Mouse (Mus musculus) adrenal gland, postnatal 10 days (tissue): ENCODE measurements around the gene Xdh. TPM values are rescaled to one million over a fixed set of nuclear protein-coding genes. Genes with fewer than 3 reads are reported as not detected.

ENCODE experiments used
- DNase-seq: peaks from one replicate; pipeline ENCODE4 v3.0.0; 2021; ENCODE audit warnings: mixed read lengths
- long read RNA-seq, 2 experiments: library from polyadenylated mRNA; stranded (forward); transcript quantifications; one replicate each; pipeline ENCODE4 v2.0.0; 2021
- total RNA-seq, 2 experiments: library from RNA; stranded (reverse); gene quantifications; 2 replicates each; pipeline ENCODE4 v1.2.3; 2021

The Xdh gene
- 100 to 1,000 TPM in 1 of 2 experiments, 10 to 100 TPM in 1; 55.9 to 125 TPM for total RNA-seq
- long read RNA-seq, experiment 1, full-length matches to known transcripts: 20 of 44 reads
- long read RNA-seq, experiment 1, partial matches to known transcripts: 20 of 44 reads
- long read RNA-seq, experiment 1, other reads (novel, unspliced or antisense): 4 of 44 reads
- long read RNA-seq, experiment 2, full-length matches to known transcripts: 21 of 32 reads
- long read RNA-seq, experiment 2, partial matches to known transcripts: 4 of 32 reads
- long read RNA-seq, experiment 2, other reads (novel, unspliced or antisense): 7 of 32 reads

DNA sequence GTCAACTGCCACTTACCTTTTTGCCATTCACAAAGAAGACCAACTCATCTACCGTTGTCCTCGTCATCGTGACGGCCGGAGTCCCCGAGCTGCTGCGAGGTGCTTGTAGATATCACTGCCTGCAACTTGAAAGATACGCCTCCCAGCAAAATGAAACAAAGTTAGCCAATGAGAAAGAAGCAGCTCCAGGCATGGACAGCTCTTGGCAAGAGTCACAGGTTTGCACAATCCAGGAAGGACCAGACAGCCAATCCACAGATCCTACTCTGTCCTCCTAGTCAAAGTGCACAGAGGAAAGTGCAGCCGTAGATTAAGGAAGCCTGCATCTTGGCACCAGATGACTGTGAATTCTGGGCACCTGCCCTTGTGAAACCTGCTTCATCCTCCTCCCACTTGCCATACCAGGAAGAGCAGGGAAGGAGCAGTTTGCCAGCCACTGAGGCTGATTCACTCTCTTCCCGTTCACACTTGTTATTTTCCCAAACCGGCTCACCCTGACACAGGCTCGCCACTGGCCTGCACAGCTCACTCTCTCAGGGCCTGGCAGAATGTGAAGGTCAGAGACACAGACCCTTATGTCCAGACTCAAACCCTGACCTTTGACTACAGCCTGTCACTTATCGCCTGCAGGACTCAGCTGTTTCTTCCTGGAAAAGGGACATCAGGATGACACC, at the start of gene Xdh:
TSS of gene Xdh (minus strand) at position 135 of the 674 bp plus-strand sequence.
- peak; percentile 78 for DNase-seq

DNA sequence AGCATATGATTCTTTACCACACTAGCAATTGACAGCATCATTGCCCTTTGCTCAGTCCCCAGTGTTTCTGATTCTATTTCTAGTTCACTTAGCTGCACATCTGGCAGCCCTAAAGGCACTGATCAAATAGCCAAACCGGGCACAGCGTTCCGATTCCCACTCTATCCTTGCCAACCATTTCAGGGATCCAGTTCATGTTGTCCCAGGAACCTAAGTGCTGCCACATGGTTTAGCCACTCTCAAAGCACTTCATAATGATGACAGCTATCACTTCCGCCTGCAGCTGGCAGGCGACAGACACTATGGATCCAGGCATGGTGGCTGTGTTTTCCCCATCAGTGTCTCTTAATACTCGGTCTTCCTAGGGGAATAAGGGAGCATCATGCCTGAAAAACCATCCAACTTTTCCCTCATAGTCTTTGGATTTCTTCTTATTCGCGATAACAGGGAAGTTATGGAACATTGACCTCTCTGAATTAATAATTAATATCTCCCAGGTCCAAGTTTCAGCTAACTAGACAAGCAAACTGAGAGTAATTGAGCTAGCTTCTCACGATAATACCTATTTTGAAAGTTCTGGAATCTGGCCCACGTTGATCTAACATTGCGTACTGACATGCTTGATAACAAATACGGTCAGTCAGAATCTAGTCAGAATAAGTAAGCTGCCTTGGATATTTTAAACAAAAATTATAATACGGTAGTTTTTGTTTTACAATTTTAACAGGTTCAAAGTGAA, 46.1 kb upstream of the Xdh start:
- DNase-seq: no peak

DNA sequence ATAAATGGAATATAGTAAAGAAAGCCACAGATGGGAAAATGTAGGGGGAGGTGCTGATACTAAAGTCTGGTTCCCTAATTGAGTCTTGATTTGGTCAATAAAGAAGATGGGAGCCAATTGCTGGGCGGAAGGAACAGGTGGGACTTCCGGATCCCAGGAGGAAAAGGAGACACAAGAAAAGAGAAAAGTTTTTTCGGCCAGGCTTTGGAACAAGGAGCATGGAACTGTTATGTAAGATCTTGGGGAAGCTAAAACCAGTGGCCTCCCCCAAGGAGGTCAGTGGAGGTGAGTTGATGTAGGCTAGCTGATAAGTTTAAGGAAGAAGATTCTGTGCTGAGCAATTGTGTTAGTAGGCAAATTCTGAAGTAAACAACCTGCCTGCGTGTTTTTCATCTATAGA, 41.3 kb upstream of the Xdh start:
- no peak for DNase-seq

DNA sequence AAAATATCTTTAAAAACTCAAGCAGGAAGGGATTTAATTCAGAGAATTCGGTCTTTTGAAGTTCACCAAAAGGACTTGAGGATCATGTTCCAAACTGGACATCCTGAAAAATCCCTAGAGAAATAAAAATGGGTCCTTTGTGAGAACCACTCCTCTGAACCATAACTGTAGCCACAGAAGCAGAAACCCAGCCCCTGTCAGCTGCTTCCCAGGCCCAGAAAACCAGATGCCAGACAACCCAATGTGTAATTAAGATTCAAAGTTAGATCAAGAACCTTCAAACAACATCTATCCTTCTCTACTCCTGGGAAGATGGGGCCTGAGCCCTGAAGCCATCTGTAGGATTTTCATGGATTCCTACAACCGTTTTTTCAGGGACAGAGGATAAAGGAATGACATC, 36.6 kb upstream of the Xdh start:
- DNase-seq: no peak

DNA sequence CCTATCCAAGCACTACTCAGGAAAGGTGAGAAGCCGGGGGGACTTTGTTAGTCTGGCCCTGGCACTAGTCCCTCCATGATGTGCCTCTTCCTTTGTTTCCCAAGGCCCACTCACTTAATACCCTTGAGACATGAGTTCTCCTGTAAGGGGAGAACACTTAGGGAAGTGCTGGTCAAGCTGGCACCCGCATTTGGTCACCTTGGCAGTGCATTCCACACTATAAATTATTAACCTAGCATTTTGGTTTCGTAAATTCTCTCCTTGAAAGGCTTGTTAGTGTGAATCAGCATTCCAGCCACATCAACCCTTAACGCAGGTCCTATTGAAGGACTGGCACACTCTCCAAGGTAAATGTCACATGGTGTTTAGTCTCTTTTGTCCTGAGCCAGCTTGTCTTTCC, 35.9 kb upstream of the Xdh start:
- no peak for DNase-seq

DNA sequence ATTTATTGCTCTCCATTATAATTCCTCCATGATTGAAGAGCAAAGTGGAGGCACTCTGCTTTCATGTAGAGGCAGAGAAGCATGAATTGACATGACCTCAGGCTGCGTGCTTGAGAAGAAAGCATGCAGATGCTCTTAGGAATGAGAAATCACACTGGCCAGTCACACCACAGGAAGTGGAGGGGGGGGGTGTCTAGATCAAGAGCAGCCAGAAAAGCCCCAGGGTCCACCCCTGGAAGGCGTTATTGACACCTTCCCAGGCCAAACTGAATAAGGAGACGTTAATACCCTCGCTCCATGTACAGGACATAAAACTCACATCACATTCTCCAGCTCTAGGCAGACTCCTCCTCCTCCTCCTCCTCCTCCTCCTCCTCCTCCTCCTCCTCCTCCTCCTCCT, 34.5 kb upstream of the Xdh start:
- DNase-seq: no peak

DNA sequence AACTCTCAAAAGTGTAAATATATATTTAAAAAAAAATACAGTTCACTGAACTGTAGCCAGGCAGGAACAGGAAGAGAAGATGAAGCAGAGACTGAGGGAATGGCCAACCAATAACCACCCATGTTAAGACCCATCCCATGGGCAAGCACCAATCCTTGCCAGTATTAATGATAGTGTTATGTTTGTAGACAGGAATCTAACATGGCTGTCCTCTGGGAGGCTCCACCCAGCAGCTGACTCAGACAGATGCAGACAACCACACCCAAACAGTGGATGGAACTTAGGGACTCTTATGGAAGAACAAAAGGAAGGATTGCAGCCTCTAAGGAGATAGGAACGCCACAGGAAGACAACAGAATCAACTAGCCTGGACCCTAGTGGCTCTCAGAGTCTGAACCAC, 32.9 kb upstream of the Xdh start:
- DNase-seq: no peak

DNA sequence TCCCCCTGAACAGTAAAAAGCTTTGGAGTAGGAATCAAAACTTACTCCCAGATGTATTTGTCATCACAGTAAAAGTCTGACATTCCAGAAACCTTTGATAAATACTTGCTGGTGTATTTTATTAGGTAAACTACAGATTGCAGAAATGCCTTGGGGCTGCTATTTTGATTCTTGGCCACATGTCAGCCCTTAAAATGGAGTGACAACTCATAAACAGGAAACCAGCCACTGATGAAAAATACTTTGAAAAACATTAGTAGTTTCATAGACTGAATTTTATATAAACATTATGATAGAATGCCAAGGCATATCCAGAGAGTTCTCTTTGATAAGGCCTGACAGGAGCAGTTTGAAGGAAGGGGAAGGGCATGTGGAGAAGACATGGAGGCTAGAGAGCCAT, 26.1 kb upstream of the Xdh start:
- DNase-seq: no peak

DNA sequence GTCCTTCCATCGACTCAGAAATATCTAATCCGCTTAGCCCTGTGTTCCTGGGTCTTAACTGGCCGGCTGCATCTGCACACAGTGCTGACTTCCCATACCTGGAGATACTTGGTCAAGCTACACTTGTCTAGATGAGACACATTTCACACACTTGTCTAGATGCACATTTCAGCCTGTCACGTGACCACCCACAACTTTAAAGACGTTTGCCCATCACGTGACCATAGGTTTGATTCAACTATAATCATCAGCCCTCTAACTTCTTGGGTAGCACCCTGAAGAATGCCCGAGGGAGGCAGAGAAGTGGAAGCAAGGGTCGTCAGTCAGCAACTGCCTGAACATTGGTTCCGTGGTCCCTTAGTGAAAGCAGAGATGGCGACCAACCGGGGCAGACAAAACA, 22.7 kb upstream of the Xdh start:
- DNase-seq: no peak

DNA sequence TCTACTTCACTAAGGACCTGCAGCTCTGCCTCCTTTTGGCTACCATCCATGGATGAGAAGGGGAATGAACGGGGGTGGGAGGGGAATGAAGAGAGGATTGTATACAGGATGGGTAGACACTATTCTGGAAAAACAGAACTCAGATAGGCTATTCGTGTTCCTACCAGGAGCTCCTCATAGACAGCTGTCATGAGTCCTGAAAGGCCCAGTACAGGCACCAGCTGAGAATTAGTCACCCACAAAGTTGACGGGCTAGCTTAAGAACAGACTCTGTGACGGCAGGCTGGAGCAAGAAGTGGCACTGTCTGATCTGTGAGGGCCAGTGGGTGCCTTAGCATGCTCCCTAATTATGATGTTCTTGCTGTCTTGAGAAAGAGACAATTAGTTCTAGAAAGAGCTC, 21.3 kb upstream of the Xdh start:
- no peak for DNase-seq

DNA sequence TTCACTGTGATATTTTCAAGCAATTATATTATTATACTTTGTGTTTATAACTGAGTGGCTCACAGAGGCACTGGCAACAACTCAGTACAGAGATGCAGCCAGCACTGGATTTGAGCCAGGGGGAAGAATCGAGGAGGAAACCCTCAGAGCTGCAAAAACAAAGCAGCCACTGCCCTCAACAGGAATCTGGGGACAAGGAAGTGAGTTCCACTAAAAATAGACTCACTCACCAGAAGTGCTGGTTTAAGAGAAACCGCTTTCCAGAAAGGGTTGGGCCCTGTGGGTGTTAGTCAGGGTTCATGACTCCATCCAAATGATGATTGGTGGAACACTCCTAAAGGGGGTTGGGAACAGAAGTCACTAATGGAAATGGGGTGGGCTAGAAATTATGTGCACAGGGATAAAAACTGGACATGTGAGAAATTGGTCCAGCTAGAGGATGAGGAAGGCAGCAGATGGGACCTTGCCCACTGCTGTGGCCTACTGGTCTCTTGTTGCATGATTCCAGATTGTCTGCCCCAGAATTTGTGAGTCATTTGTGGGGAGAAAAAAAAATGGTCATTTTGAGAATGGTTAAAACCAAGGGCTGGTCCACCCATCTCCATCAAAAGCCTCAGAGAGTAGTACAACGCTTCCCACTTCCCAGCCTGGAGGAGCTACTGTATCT, 20.5 kb upstream of the Xdh start:
- peak; percentile 67 for DNase-seq

DNA sequence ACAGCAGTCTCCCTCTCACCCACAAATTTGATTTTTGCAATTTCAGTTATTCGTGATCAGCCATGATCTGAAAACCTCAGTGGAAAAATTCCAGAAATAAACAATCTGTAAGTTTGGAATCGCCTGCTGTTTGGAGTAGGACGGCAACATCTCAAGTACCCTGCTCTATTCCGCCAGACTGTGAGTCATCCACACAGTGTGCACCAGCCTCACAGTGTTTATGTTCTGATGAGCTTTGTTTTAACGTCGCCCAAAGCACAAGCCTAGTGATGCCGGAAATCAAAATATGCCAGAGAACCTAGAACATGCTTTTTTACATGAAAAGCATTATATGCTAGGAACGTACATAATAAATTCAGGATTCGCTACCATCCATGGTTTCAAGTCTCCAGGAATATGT, 14.9 kb upstream of the Xdh start:
- DNase-seq: no peak

DNA sequence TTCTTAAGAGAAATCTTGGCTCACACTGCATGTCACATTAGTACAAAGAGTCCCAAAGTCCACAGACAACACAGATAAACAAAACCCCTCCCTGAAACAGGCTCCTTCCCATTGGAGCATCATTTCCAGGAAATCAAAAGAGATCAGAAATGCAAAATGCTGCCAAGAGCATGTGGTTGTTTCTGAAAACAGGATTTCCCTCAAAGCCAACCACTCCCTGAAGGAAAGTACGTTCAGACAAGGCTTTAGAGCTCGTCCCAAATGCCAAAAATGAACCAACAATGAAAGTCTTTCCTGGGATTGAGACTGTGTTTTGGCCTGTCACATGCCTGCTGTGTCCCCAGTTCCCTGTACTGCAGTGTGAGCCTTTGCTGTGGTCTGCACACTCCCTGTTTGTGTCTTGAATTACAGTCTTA, 12.6 kb upstream of the Xdh start:
- DNase-seq: no peak

DNA sequence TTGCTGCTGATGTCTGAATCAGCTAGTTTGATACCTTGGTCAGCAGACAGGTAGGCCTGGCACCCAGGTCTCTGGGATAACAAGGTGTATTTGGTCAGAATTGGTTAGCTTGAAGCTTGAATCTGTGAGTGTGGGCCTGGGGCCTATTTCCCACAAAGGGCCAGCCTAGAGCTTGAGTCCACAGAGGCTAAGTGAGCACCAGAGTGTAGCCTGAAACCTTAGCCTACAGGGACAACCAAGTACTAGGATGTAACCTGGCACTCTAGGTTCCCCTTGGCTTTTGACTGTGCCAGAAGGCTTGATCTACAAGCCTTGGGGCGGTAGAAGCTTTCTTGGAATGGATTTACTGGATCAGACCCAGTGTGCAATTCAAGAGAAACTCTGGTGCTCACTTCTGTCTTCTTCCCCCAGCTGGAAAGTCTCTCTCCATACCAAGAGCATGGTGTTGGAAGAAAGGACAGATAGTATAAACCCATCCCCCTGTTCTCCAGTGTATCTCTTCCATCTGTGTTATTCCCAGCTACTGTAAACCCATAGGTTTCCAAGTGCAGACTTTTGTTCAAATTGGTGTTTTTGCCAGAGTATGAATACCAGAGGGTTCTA, 11.9 kb upstream of the Xdh start:
- DNase-seq: no peak

DNA sequence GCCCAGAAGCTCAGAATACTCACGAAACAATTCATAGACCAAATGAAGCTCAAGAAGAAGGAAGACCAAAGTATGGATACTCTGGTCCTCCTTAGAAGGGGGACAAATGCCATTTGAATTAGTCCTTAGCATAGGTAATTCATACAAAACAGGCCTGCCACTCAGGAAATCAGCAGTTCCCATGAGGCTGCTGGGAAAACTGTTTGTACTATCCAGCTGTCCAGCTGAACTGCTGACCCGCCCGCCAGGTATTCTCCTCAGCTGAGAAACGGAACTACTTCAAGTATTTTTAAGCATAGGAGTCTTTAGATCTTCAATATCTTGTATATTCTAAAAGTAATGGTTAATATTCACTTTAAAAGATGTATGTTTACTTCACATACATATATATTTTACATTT, 10.7 kb upstream of the Xdh start:
- no peak for DNase-seq

DNA sequence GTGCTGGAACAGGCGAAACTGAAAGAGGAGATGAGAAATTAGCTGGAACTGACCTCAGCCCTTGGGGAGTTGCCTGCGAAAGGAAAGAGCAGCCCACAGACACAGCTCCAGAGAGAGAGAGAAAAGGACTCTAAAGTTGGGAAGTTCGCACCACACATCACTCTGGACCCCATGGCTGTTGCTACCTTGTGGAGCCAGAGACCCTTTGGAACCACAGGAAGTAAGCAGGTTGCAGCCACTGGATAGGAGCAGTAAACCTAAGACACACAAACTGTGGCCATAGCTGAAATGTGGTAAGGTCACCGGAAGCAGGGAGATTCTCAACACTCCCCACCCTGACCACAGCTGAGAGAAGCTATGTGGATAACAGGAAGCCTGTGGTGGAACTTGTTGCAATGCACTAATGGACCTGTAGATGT, 2.1 kb upstream of the Xdh start:
- no peak for DNase-seq

DNA sequence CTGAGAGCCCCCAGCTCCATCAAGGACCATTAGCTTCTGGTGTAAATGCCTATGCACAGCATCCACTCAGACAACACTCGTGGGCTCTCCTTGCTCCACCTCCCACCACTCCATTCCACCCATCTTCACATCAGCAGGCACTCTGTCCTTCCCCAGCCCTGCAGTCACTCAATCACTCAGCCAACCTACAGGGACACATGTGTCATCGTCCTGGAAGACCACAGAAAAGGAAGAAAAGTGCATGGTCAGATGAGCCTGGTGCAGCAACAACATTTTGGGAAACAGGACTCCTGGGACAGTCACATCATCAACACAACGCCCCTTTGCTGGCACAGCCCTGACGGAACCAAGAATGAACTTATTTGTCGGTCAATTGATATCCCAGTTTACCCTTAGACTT, 974 bp upstream of the Xdh start:
- no peak for DNase-seq

DNA sequence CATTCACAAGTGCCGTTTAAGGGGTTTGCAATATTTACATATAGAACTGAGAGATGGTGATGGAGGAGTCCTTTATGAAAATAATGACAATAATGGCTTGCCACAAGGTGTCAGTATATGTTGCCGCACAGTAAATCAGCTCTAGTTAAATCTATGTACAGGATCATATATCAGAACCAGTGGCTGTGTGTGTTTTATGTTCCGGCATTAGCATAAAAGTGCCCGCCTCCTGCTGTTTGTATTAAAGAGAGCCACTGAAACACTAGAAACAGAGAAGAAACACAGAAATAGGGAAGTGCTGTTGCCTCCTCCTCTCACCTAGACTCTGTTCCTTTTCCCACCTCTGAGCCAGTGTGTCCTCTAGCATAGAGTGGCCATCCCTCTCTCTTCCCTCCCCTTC, 498 bp downstream of the Xdh start:
- no peak for DNase-seq

DNA sequence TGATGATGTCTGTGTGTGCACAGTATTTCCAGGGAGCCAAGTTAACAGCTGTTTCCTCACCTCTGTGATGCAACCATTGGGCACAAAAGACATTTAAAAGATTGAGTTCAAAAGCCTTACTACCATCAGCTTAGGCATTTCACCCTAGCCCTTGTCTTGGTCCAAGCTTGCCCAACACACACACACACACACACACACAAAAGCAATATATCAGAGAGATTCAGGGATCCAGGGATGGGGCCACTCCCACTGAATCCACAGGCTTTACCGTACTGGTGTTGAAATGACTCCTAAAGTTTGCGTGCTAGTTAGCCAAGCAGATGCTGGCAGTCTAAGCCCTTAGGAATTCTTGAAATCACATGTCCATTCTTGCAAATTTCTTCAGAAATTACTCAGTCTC, 1.2 kb downstream of the Xdh start:
- DNase-seq: no peak

DNA sequence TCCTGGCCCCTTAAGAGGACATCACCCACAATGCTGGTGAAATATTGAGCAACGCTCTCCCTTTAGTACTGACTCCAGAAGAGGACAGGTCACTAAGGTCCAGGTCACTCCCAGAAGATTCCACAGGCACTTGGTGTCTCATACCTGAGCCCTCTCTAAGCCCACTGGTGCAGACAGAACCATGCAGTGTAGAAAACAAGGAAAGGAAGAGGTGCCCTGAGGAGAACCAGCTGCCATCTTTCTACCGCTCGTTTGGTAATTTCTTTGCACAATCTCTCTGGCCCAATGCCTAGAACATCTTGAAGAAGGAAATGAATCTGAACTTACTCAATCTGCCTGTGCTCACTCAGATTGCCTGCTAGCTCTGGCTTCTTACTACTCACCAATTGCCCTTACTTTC, 2.0 kb downstream of the Xdh start:
- peak; percentile 77 for DNase-seq

DNA sequence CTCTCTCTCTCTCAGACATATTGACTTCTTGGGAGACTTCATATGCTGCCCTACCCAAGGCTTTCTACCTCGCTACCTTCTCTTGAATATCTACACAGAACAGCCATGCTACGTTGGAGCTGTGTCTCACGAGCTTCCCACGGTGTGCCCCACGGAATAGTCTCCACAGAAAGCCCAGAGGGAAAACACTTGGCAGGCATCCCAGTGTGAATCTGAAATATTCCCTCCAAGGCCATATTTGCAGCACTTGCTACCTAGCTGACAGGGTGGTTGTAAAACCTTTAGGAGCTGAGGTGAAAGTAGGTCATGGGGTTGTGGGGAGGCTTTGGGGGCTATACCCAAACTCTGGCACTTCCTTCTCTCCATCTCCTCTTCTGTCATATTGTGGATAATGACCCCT, 3.1 kb downstream of the Xdh start:
- peak; percentile 54 for DNase-seq

DNA sequence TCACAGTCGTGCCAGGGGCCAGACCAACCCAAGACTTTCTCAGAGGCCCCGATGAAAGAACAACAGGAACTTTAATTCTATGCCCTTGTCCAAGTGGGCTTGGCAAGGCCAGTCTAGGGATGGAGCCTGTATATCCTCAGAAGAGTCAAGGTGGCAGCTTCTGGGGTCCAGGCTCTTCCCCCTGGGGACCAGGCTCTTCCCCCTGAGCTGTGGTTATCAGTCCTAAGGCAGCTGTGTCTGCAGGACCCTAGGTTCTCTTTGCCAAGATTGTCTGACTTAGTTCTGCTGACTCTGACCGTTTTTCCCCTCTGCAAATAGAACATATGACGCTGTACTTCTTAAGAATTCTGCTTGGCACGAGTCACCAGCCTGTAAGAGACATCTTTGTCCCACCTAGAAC, 5.3 kb downstream of the Xdh start:
- DNase-seq: no peak
